Mouse (Mus musculus): ENCODE results near the gene Galr2. TPM values are rescaled to one million over a fixed set of nuclear protein-coding genes. Genes with fewer than 3 reads are reported as not detected.
A peak's percentile ranks its signal among the peaks of the same experiment; 100 is the strongest.

The Galr2 gene
- polyA plus RNA-seq, 1 experiment from 2014 or later: 2.2 TPM

GRCm38 (mm10) chr11:116306126-116306982 lies 25.6 kb downstream of the Galr2 start:
- no peak for DNase-seq (ENCODE audit: low read depth, low spot score)
- POLR2A ChIA-PET: interaction anchor here (0.9 to 1.4 kb wide), 4 partner anchors 12 to 84 kb away, joined by 3 to 4 read pairs (median 4); no protein-coding TSS in a partner anchor
- CTCF ChIA-PET: interaction anchor here (0.7 to 2.3 kb wide), 4 partner anchors 10 to 30 kb away, joined by 3 to 11 read pairs (median 5); no protein-coding TSS in a partner anchor
- ATAC-seq: peak; percentile 78
- TF ChIP-seq CTCF (IDR thresholded peaks at IDR 0.05): no peak
- no peaks in the 10 kb centered on the region for H3K27me3 ChIP-seq
- in situ Hi-C loops (cut with MboI; ENCODE audit: low pct_unique_long_range_greater_than_20kb): no loop called here

- ChIA-PET POLR2A (interaction anchor here (0.9 to 1.3 kb wide), 3 partner anchors 21 to 85 kb away, joined by 3 to 4 read pairs (median 3); no protein-coding TSS in a partner anchor), CTCF (interaction anchor here (1.1 to 2.3 kb wide), 3 partner anchors 10 to 13 kb away, joined by 3 to 11 read pairs (median 7); no protein-coding TSS in a partner anchor)
- DNase-seq (ENCODE audit: low read depth, low spot score): no peak
- in situ Hi-C loops (cut with MboI; ENCODE audit: low pct_unique_long_range_greater_than_20kb): no loop called here
- TF ChIP-seq CTCF (IDR thresholded peaks at IDR 0.05): no peak
- ATAC-seq: no peak
- H3K27me3 ChIP-seq: no peaks in the 10 kb centered on the region
Measured at GRCm38 (mm10) chr11:116307019-116307725, 26.4 kb downstream of the Galr2 start, which contains the start of gene Exoc7. TSS of gene Exoc7 (minus strand) at chr11:116307233.

- DNase-seq (ENCODE audit: low read depth, low spot score) (no peak), ATAC-seq (no peak)
- POLR2A ChIA-PET: no interaction called here
- CTCF ChIA-PET: interaction anchor here (2.3 kb wide), 1 partner anchor 11 kb away, joined by 11 read pairs; no protein-coding TSS in a partner anchor
- no peak for TF ChIP-seq CTCF (IDR thresholded peaks at IDR 0.05)
- H3K27me3 ChIP-seq: no peaks in the 10 kb centered on the region
- in situ Hi-C loops (cut with MboI; ENCODE audit: low pct_unique_long_range_greater_than_20kb): no loop called here
Measured at GRCm38 (mm10) chr11:116307762-116308531, 27.2 kb downstream of the Galr2 start.

GRCm38 (mm10) chr11:116309601-116310000 lies 28.9 kb downstream of the Galr2 start:
- TF ChIP-seq CTCF (IDR thresholded peaks at IDR 0.05): no peak
- POLR2A ChIA-PET: no interaction called here
- no peaks in the 10 kb centered on the region for H3K27me3 ChIP-seq
- in situ Hi-C loops (cut with MboI; ENCODE audit: low pct_unique_long_range_greater_than_20kb): no loop called here
- ATAC-seq (no peak), DNase-seq (ENCODE audit: low read depth, low spot score) (no peak)
- CTCF ChIA-PET: interaction anchor here (2.2 kb wide), 1 partner anchor 9 kb away, joined by 7 read pairs; no protein-coding TSS in a partner anchor

- ATAC-seq (no peak), DNase-seq (ENCODE audit: low read depth, low spot score) (no peak)
- in situ Hi-C loops (cut with MboI; ENCODE audit: low pct_unique_long_range_greater_than_20kb): no loop called here
- H3K27me3 ChIP-seq: no peaks in the 10 kb centered on the region
- TF ChIP-seq CTCF (IDR thresholded peaks at IDR 0.05): no peak
- POLR2A ChIA-PET: no interaction called here
- CTCF ChIA-PET: interaction anchor here (2.2 kb wide), 1 partner anchor 7 kb away, joined by 7 read pairs; no protein-coding TSS in a partner anchor
Measured at GRCm38 (mm10) chr11:116311169-116311568, 30.4 kb downstream of the Galr2 start.

- H3K27me3 ChIP-seq: no peaks in the 10 kb centered on the region
- in situ Hi-C loops (cut with MboI; ENCODE audit: low pct_unique_long_range_greater_than_20kb): no loop called here
- DNase-seq (ENCODE audit: low read depth, low spot score) (no peak), ATAC-seq (no peak)
- ChIA-PET CTCF (interaction anchor here (0.6 kb wide), 1 partner anchor 143 kb away, joined by 3 read pairs; no protein-coding TSS in a partner anchor), POLR2A (no interaction called here)
- TF ChIP-seq CTCF (IDR thresholded peaks at IDR 0.05): no peak
Measured at GRCm38 (mm10) chr11:116312359-116312758, 31.6 kb downstream of the Galr2 start.

- ATAC-seq (peak; percentile 76), DNase-seq (ENCODE audit: low read depth, low spot score) (no peak)
- no peaks in the 10 kb centered on the region for H3K27me3 ChIP-seq
- CTCF ChIA-PET: interaction anchor here (0.8 to 3.7 kb wide), 21 partner anchors 9 to 151 kb away, joined by 3 to 19 read pairs (median 4); partner anchors contain the start of genes Exoc7 and Foxj1
- TF ChIP-seq CTCF (IDR thresholded peaks at IDR 0.05): peak; percentile 100
- POLR2A ChIA-PET: interaction anchor here (0.8 to 1.3 kb wide), 3 partner anchors 14 to 89 kb away, joined by 3 to 5 read pairs (median 3); partner anchors contain the start of gene Foxj1
- in situ Hi-C loops (cut with MboI; ENCODE audit: low pct_unique_long_range_greater_than_20kb): loop anchor here (5.0 kb wide), 2 partner anchors 48 to 123 kb away; no protein-coding TSS in a partner anchor
Measured at GRCm38 (mm10) chr11:116318719-116319659, 38.2 kb downstream of the Galr2 start.

GRCm38 (mm10) chr11:116326963-116327603 lies 46.3 kb downstream of the Galr2 start:
- no peaks in the 10 kb centered on the region for H3K27me3 ChIP-seq
- in situ Hi-C loops (cut with MboI; ENCODE audit: low pct_unique_long_range_greater_than_20kb): no loop called here
- no peak for TF ChIP-seq CTCF (IDR thresholded peaks at IDR 0.05)
- POLR2A ChIA-PET: no interaction called here
- ATAC-seq: no peak
- no peak for DNase-seq (ENCODE audit: low read depth, low spot score)
- CTCF ChIA-PET: no interaction called here

Data from Patski (cell line).